Mouse (Mus musculus) liver, postnatal 0 days (tissue): ENCODE results near the gene Golm1.

Experiments used
- CTCF ChIP-seq: sonication (generic); IDR thresholded peaks from 2 replicates; pipeline ENCODE4 v1.5.1; 2016; ENCODE audit warnings: antibody characterized with exemption, low read depth
- EP300 ChIP-seq: IDR thresholded peaks from 2 replicates; pipeline ENCODE4 v1.6.1; 2016; ENCODE audit warnings: antibody characterized with exemption, low read depth, mild to moderate bottlenecking

DNA sequence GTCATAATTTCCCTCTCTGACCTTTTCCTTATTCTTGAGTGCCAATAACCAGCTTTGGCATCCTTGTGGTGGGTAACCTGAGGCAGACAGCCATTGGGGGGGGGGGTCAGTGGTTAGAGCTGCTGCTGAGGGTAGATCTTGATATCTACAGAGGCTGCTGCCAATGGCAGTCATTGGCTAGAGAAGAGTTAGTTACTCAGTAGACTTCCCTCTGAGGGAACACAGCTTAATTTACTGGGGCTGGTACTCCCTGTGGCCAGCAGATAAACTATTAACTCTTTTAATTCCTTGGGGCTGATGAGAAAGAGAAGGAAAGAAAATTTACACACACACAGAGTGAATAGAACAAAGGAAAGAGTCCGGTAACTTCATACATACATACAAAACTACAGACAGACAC lies 43.9 kb upstream of the Golm1 start:
- TF ChIP-seq EP300 (no peak), CTCF (no peak)
